Mouse (Mus musculus) E14TG2a.4 (cell line): ENCODE measurements at regions not wholly inside any gene's neighbourhood (a gene's known extent, or its start where the extent isn't known, plus 50 kb on each side); places are given as distances from the start of the nearest gene placed in this dataset.

ENCODE experiments used
- CTCF ChIP-seq: conservative IDR thresholded peaks from 2 replicates; pipeline ENCODE4 v1.5.1; 2014; ENCODE audit warnings: low read length
- NANOG ChIP-seq: IDR thresholded peaks from 2 replicates; pipeline ENCODE4 v1.6.1; 2014; ENCODE audit warnings: borderline replicate concordance, low read length, mixed read lengths
- POU5F1 ChIP-seq: IDR thresholded peaks from 2 replicates; pipeline ENCODE4 v1.6.1; 2014; ENCODE audit warnings: low read length, borderline replicate concordance

- no peak for TF ChIP-seq CTCF
- no peak for TF ChIP-seq NANOG
- no peak for TF ChIP-seq POU5F1
These were observed 199.3 kb upstream of the Igsf21 start for GRCm38 (mm10) chr4:140445931-140446330.
